Mouse (Mus musculus) intestine, postnatal 0 days (tissue): ENCODE measurements around the gene Nlgn3. TPM values are rescaled to one million over a fixed set of nuclear protein-coding genes. Genes with fewer than 3 reads are reported as not detected.
A peak's percentile ranks its signal among the peaks of the same experiment; 100 is the strongest.

ENCODE experiments used
- ATAC-seq: fragments of 200-750 bp; cut with Nextera tagmentation; 2 replicates; pipeline ENCODE4 v1.8.0; 2017; ENCODE audit warnings: mild to moderate bottlenecking, moderate TSS enrichment, moderate library complexity
- H3K27ac ChIP-seq: fragments of 300-500 bp; sonication (generic); 2 replicates; pipeline ENCODE4 v1.5.1; 2014; ENCODE audit warnings: mild to moderate bottlenecking, low read depth, low read length, moderate library complexity
- H3K27me3 ChIP-seq: fragments of 300-500 bp; sonication (generic); replicated peaks from 2 replicates; pipeline ENCODE4 v1.6.1; 2014; ENCODE audit warnings: low read length, mixed read lengths; ENCODE audit not compliant: control insufficient read depth, insufficient read depth
- H3K36me3 ChIP-seq: fragments of 300-500 bp; sonication (generic); 2 replicates; pipeline ENCODE4 v1.6.1; 2014; ENCODE audit warnings: mild to moderate bottlenecking, moderate library complexity; ENCODE audit not compliant: control insufficient read depth, insufficient read depth
- H3K4me1 ChIP-seq: fragments of 300-500 bp; sonication (generic); replicated peaks from 2 replicates; pipeline ENCODE4 v1.6.1; 2014; ENCODE audit warnings: antibody characterized with exemption, low read length, mixed read lengths; ENCODE audit not compliant: control insufficient read depth, insufficient read depth
- H3K4me2 ChIP-seq: fragments of 300-500 bp; sonication (generic); replicated peaks from 2 replicates; pipeline ENCODE4 v1.6.1; 2014; ENCODE audit warnings: low read depth, mild to moderate bottlenecking, moderate library complexity
- H3K4me3 ChIP-seq: fragments of 300-500 bp; sonication (generic); 2 replicates; pipeline ENCODE4 v1.5.1; 2014; ENCODE audit warnings: low read depth, low read length
- H3K9ac ChIP-seq: fragments of 300-500 bp; sonication (generic); 2 replicates; pipeline ENCODE4 v1.6.1; 2014; ENCODE audit warnings: mild to moderate bottlenecking, low read depth, low read length
- H3K9me3 ChIP-seq: fragments of 300-500 bp; sonication (generic); 2 replicates; pipeline ENCODE4 v1.6.1; 2016; ENCODE audit warnings: mixed run types; ENCODE audit not compliant: control insufficient read depth
- CTCF ChIP-seq: sonication (generic); IDR thresholded peaks from 2 replicates; pipeline ENCODE4 v1.5.1; 2016; ENCODE audit warnings: low read depth, mild to moderate bottlenecking, control low read depth, antibody characterized with exemption, moderate library complexity
- WGBS: fragments of 180-500 bp; shearing (Covaris S2); extraction: QIAGEN DNeasy Blood & Tissue Kit; methylation state at CpG from one replicate; pipeline ENCODE4 v1.1.7; 2014; 5-methylcytosine and 5-hydroxymethylcytosine counted together
- polyA plus RNA-seq: library from polyadenylated mRNA; unstranded; fragments of >200 nt; fragmentation: Nextera tagmentation; extraction: Ambion mirVana; gene quantifications from 2 replicates; pipeline ENCODE4 v1.2.1, GENCODE M21; 2015

Gene Nlgn3
- polyA plus RNA-seq, 1 experiment from 2014 or later, result 2.2 TPM

GRCm38 (mm10) chrX:101266631-101267030, 32.3 kb upstream of the Nlgn3 start:
- H3K9me3 ChIP-seq, result no peaks in the 10 kb centered on the region
- no peaks in the 10 kb centered on the region for H3K4me1 ChIP-seq
- H3K27me3 ChIP-seq, result 0 out of 2 replicates have a peak, but pooled peaks cover 3% of the 10 kb centered on the region
- H3K4me3 ChIP-seq, result no peak overlapping the region
- no peak for TF ChIP-seq CTCF
- H3K4me2 ChIP-seq, result no peak overlapping the region
- no peak overlapping the region for H3K9ac ChIP-seq
- no peak overlapping the region for H3K27ac ChIP-seq
- ATAC-seq, result no peak
- WGBS, result 83% methylated on average over 6 of the region's 6 CpGs
- H3K36me3 ChIP-seq, result no peaks in the 10 kb centered on the region

- H3K27me3 ChIP-seq, result 0 out of 2 replicates have a peak, but pooled peaks cover 3% of the 10 kb centered on the region
- no peaks in the 10 kb centered on the region for H3K4me1 ChIP-seq
- no peak within 1 kb of the TSS for H3K4me2 ChIP-seq
- H3K9ac ChIP-seq, result no peak within 1 kb of the TSS
- WGBS, result 70% methylated on average over 5 of the region's 5 CpGs
- no peaks in the 10 kb centered on the region for H3K9me3 ChIP-seq
- no peak within 1 kb of the TSS for H3K27ac ChIP-seq
- H3K4me3 ChIP-seq, result no peak within 1 kb of the TSS
- no peak for TF ChIP-seq CTCF
- ATAC-seq, result no peak
- H3K36me3 ChIP-seq, result no peaks in the 10 kb centered on the region
These were observed 30.8 kb upstream of the Nlgn3 start, which contains the start of gene Il2rg for GRCm38 (mm10) chrX:101268025-101268754. Il2rg (minus strand) TSS chrX:101268255.

GRCm38 (mm10) chrX:101268755-101269124, 30.2 kb upstream of the Nlgn3 start, which contains the start of gene Gm20489:
Gm20489 (minus strand) TSS chrX:101269023.
- 65% methylated on average over 3 of the region's 3 CpGs for WGBS
- no peak for TF ChIP-seq CTCF

GRCm38 (mm10) chrX:101273410-101273809, 25.6 kb upstream of the Nlgn3 start:
- no peak for TF ChIP-seq CTCF
- peak overlapping the region; percentile 59 for H3K4me3 ChIP-seq
- H3K9ac ChIP-seq, result peak overlapping the region; percentile 56; the same call in 1 of the 2 replicates
- no peak for ATAC-seq
- 0 out of 2 replicates have a peak, but pooled peaks cover 1% of the 10 kb centered on the region for H3K27me3 ChIP-seq
- WGBS, result 19% methylated on average over 6 of the region's 6 CpGs
- H3K4me2 ChIP-seq, result peak overlapping the region; percentile 66
- no peaks in the 10 kb centered on the region for H3K9me3 ChIP-seq
- no peaks in the 10 kb centered on the region for H3K4me1 ChIP-seq
- H3K27ac ChIP-seq, result no peak overlapping the region
- peaks cover 5% of the 10 kb centered on the region; the same call in 1 of the 2 replicates for H3K36me3 ChIP-seq

More at GRCm38 (mm10) chrX:101268755-101269124, 30.2 kb upstream of the Nlgn3 start, which contains the start of gene Gm20489:
- Histone ChIP-seq H3K4me1 (no peaks in the 10 kb centered on the region), H3K27me3 (0 out of 2 replicates have a peak, but pooled peaks cover 3% of the 10 kb centered on the region), H3K4me2 (no peak within 1 kb of the TSS), H3K9me3 (no peaks in the 10 kb centered on the region), H3K27ac (no peak within 1 kb of the TSS), H3K9ac (no peak within 1 kb of the TSS), H3K36me3 (no peaks in the 10 kb centered on the region), H3K4me3 (no peak within 1 kb of the TSS)
- no peak for ATAC-seq

DNA sequence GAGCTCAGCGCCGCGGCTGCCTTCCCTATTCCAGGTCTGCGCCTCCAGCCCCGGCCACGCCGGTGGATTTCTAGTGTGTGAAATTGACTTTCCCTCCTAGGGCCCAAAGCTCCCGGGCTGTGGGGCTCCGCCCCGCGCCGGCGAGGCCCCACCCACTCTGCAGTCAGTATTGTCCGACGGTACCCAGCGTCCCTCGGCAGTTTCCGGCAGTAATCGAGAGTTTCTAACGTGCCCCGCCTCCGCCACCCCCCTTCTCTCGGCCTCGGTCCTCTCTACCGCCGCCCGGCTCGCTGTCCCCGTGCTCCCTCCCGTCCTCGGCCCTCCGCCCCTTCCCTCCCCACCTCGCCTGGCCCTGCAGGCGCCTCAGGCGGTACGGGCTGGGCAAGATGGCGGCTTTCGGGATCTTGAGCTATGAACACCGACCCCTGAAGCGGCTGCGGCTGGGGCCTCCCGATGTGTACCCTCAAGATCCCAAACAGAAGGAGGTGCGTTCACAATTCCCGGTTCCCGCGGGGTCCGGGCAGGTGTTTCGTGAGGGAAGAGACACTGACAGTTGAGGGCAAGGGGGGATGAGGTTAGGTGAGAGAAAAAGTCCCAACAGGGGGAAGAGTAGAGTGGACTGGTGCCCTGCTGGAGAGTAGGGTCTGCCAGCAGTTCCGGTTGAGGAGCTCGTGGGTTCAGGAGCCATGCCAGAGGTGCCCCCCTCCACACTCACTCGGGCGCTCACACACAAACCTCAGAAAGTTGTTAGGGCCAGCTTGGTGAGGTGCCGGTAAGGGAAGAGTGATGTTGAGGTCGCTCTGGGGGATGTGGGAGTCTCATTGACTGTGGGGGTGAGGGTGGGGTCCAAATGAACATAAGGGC, 24.9 kb upstream of the Nlgn3 start, which contains the start of gene Med12:
Med12 (plus strand) TSS at position 156 of the 864 bp plus-strand sequence.
- 0 out of 2 replicates have a peak, but pooled peaks have one; percentile 11 for TF ChIP-seq CTCF
- Histone ChIP-seq H3K36me3 (peaks cover 5% of the 10 kb centered on the region; the same call in 1 of the 2 replicates), H3K27me3 (no peaks in the 10 kb centered on the region), H3K9ac (peak within 1 kb of the TSS; percentile 56), H3K4me1 (no peaks in the 10 kb centered on the region), H3K9me3 (no peaks in the 10 kb centered on the region), H3K27ac (0 out of 2 replicates have a peak within 1 kb of the TSS, but pooled peaks have one; percentile 21), H3K4me3 (peak within 1 kb of the TSS; percentile 59), H3K4me2 (peak within 1 kb of the TSS; percentile 66)
- 24% methylated on average over 53 of the region's 54 CpGs for WGBS
- ATAC-seq, result peak; percentile 98

GRCm38 (mm10) chrX:101282813-101283212, 16.2 kb upstream of the Nlgn3 start:
- no peak for TF ChIP-seq CTCF

More at GRCm38 (mm10) chrX:101282813-101283212, 16.2 kb upstream of the Nlgn3 start:
- H3K4me2 ChIP-seq, result no peak overlapping the region
- no peak overlapping the region for H3K4me3 ChIP-seq
- H3K9ac ChIP-seq, result no peak overlapping the region
- H3K27me3 ChIP-seq, result no peaks in the 10 kb centered on the region
- H3K9me3 ChIP-seq, result no peaks in the 10 kb centered on the region
- no peak for ATAC-seq
- 90% methylated on average over 6 of the region's 6 CpGs for WGBS
- no peaks in the 10 kb centered on the region for H3K4me1 ChIP-seq
- H3K27ac ChIP-seq, result no peak overlapping the region
- H3K36me3 ChIP-seq, result peaks cover 26% of the 10 kb centered on the region
